Mouse (Mus musculus): ENCODE results near the gene Zfp423.

- TF ChIP-seq GATA1 (IDR thresholded peaks at IDR 0.05; ENCODE audit: low read depth, low read length) (no peak), POLR2A (IDR thresholded peaks at IDR 0.05; ENCODE audit: control insufficient read depth in 1 of 2, insufficient read depth in 1 of 2, low read depth in 1 of 2, low read length in 2 of 2, poor library complexity in 1 of 2) (no peak), MXI1 (IDR thresholded peaks at IDR 0.05; ENCODE audit: low read depth, low read length) (no peak), JUND (IDR thresholded peaks at IDR 0.05; ENCODE audit: low read depth, low read length) (no peak), CTCF (IDR thresholded peaks at IDR 0.05 in 2 of 3, conservative IDR thresholded peaks at IDR 0.05 in 1 of 3; ENCODE audit: control insufficient read depth in 1 of 3, insufficient read depth in 1 of 3, low read depth in 2 of 3, low read length in 3 of 3, poor library complexity in 1 of 3, severe bottlenecking in 1 of 3) (no peak), ZNF384 (IDR thresholded peaks at IDR 0.05; ENCODE audit: low read depth, low read length) (no peak), ETS1 (IDR thresholded peaks at IDR 0.05; ENCODE audit: low read depth, low read length) (no peak), TCF12 (IDR thresholded peaks at IDR 0.05; ENCODE audit: low read depth, low read length) (no peak), ELF1 (IDR thresholded peaks at IDR 0.05; ENCODE audit: low read depth, low read length) (no peak), RAD21 (IDR thresholded peaks at IDR 0.05; ENCODE audit: low read depth, low read length) (no peak), MYC (IDR thresholded peaks at IDR 0.05; ENCODE audit: low read depth, low read length) (no peak), BHLHE40 (IDR thresholded peaks at IDR 0.05; ENCODE audit: borderline replicate concordance, low read depth, low read length) (no peak)
Measured at GRCm38 (mm10) chr8:87688348-87688747, 271.0 kb downstream of the Zfp423 start.
